Mouse (Mus musculus) myocyte (in vitro differentiated cells): ENCODE measurements around the gene Nsa2.

Experiments used
- CEBPB ChIP-seq: IDR thresholded peaks from 2 replicates; pipeline ENCODE4 v1.6.1; 2011; ENCODE audit warnings: mild to moderate bottlenecking, moderate library complexity; ENCODE audit not compliant: poor library complexity, insufficient read depth, severe bottlenecking
- E2F4 ChIP-seq: IDR thresholded peaks from one replicate; pipeline ENCODE4 v1.6.1; 2011; ENCODE audit warnings: mild to moderate bottlenecking, control low read depth, moderate library complexity; ENCODE audit not compliant: insufficient read depth
- MAX ChIP-seq: IDR thresholded peaks from one replicate; pipeline ENCODE4 v1.6.1; 2011; ENCODE audit warnings: low read depth, mild to moderate bottlenecking, control low read depth
- MYOD1 ChIP-seq, 3 experiments: IDR thresholded peaks; one replicate each; pipeline ENCODE4 v1.6.1; 2011; ENCODE audit warnings: control low read depth in 2 of 3, low read depth in 2 of 3, mild to moderate bottlenecking in 2 of 3, moderate library complexity in 1 of 3; ENCODE audit not compliant: insufficient read length in 2 of 3, control insufficient read depth in 1 of 3
- MYOG ChIP-seq, 3 experiments: IDR thresholded peaks; one replicate each; pipeline ENCODE4 v1.6.1; 2011; ENCODE audit warnings: control low read depth in 2 of 3, low read depth in 2 of 3, mild to moderate bottlenecking in 2 of 3; ENCODE audit not compliant: insufficient read length in 2 of 3, control insufficient read depth in 1 of 3, insufficient read depth in 1 of 3
- POLR2A ChIP-seq: IDR thresholded peaks from one replicate; pipeline ENCODE4 v1.6.1; 2011; ENCODE audit warnings: low read depth, mild to moderate bottlenecking, control low read depth, moderate library complexity; ENCODE audit not compliant: insufficient read length
- POLR2AphosphoS2 ChIP-seq: IDR thresholded peaks from one replicate; pipeline ENCODE4 v1.6.1; 2011; ENCODE audit warnings: low read depth, control low read depth; ENCODE audit not compliant: insufficient read length
- REST ChIP-seq: IDR thresholded peaks from one replicate; pipeline ENCODE4 v1.6.1; 2011; ENCODE audit warnings: mild to moderate bottlenecking, control low read depth, moderate library complexity; ENCODE audit not compliant: insufficient read depth, insufficient read length
- SRF ChIP-seq: IDR thresholded peaks from one replicate; pipeline ENCODE4 v1.6.1; 2011; ENCODE audit warnings: low read depth; ENCODE audit not compliant: control insufficient read depth, insufficient read length
- TCF12 ChIP-seq: IDR thresholded peaks from one replicate; pipeline ENCODE4 v1.6.1; 2011; ENCODE audit warnings: mild to moderate bottlenecking, control low read depth; ENCODE audit not compliant: poor library complexity, insufficient read depth, severe bottlenecking
- USF1 ChIP-seq: IDR thresholded peaks from one replicate; pipeline ENCODE4 v1.6.1; 2011; ENCODE audit warnings: low read depth, mild to moderate bottlenecking, control low read depth, moderate library complexity

DNA sequence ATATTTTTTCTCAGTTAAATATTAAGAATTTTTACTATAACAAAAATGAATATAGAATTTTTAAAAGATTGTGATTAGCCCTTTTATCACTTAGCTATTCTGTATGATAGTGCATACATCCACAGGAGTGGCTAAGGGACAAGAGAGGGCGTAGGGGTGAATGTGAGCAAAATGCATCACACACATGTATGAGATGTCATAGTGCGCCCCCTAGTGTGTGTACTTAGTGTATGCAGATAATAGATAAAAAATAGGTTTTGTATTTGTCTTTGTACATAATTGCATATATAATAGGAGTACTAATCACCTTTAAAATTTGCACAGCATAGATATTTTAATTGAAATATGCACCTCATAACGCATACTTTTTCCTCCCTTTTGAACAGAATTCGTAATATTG lies 8.1 kb upstream of the Nsa2 start:
- TF ChIP-seq POLR2A (no peak), MYOD1 (IDR thresholded peaks at IDR 0.05; ENCODE audit: control insufficient read depth in 1 of 3, insufficient read length in 2 of 3, low read depth in 2 of 3) (no peak), USF1 (no peak), MYOG (IDR thresholded peaks at IDR 0.05; ENCODE audit: control insufficient read depth in 1 of 3, insufficient read depth in 1 of 3, insufficient read length in 2 of 3, low read depth in 2 of 3) (no peak), MAX (no peak), SRF (no peak), CEBPB (no peak), POLR2AphosphoS2 (no peak), TCF12 (no peak), REST (no peak), E2F4 (no peak)
